8 mouse cellular contexts compared by ENCODE assay signal in genomic region chr11:75165441-75166192, GRCm38 (mm10). TPM values are rescaled to one million over a fixed set of nuclear protein-coding genes. Genes with fewer than 3 reads are reported as not detected.
A peak's percentile ranks its signal among the peaks of the same experiment; 100 is the strongest.
DNase-seq lines count a peak whose midpoint lies in the region; ATAC-seq and TF ChIP-seq lines count a peak whose summit lies in the region.

No protein-coding gene starts in this region.

- TF ChIP-seq CTCF in small intestine, adult 2 months (IDR thresholded peaks at IDR 0.05; ENCODE audit: extremely low read depth, insufficient read length, insufficient replicate concordance, low read depth, low read length) = peak; percentile 85

- H3K4me2 ChIP-seq in hindbrain, embryonic 16.5 days (ENCODE audit: low read length) = peak overlapping the region; percentile 52

- H3K27ac ChIP-seq in hindbrain, embryonic 16.5 days (ENCODE audit: low read depth, low read length) = no peak overlapping the region
- H3K27ac ChIP-seq in small intestine, adult 2 months (ENCODE audit: insufficient read depth, low read depth, low read length) = peak overlapping the region; percentile 76

- H3K9me3 ChIP-seq in hindbrain, embryonic 16.5 days (ENCODE audit: control insufficient read depth, low read length) = no peaks in the 10 kb centered on the region
- peaks cover 21% of the 10 kb centered on the region for H3K9me3 ChIP-seq in megakaryocyte, embryonic 14.5 days

- TF ChIP-seq POLR2A in small intestine, adult 2 months (IDR thresholded peaks at IDR 0.05; ENCODE audit: low read depth, low read length) = no peak

- H3K4me1 ChIP-seq in hindbrain, embryonic 16.5 days (ENCODE audit: control insufficient read depth, insufficient read depth, low read depth, low read length) = peaks cover 35% of the 10 kb centered on the region
- H3K4me1 ChIP-seq in megakaryocyte, embryonic 14.5 days = peaks cover 66% of the 10 kb centered on the region
- peaks cover 30% of the 10 kb centered on the region for H3K4me1 ChIP-seq in small intestine, adult 2 months (ENCODE audit: control insufficient read depth, insufficient read depth, insufficient read length, low read length)

- 5% methylated on average over 52 of the region's 54 CpGs for WGBS in hindbrain, embryonic 16.5 days
- 8% methylated on average over 54 of the region's 54 CpGs for WGBS in small intestine, adult 2 months

- H3K27me3 ChIP-seq in hindbrain, embryonic 16.5 days (replicated peaks; ENCODE audit: control insufficient read depth, insufficient read depth, low read length) = peaks cover 58% of the 10 kb centered on the region
- H3K27me3 ChIP-seq in megakaryocyte, embryonic 14.5 days (replicated peaks) = peaks cover 58% of the 10 kb centered on the region
- peaks cover 38% of the 10 kb centered on the region for H3K27me3 ChIP-seq in small intestine, adult 2 months (ENCODE audit: control insufficient read depth, insufficient read depth, low read length)

- intact Hi-C loops in left cerebral cortex, postnatal 14 days (cut with DNase I) = no loop called here

- DNase-seq in R1 (ENCODE audit: low read depth, low spot score) = peak; percentile 80
- DNase-seq in cerebellum, postnatal 25 days = peak; percentile 73 to 78
- peak; percentile 84 for DNase-seq in gastrocnemius, postnatal 10 days
- peak; percentile 67 to 81 for DNase-seq in left cerebral cortex, postnatal 14 days (ENCODE audit: low spot score in 2 of 2)

- peak overlapping the region; percentile 34 for H3K4me3 ChIP-seq in hindbrain, embryonic 16.5 days (ENCODE audit: low read length)
- H3K4me3 ChIP-seq in megakaryocyte, embryonic 14.5 days (replicated peaks) = peak overlapping the region; percentile 86
- peak overlapping the region; percentile 77 for H3K4me3 ChIP-seq in small intestine, adult 2 months (ENCODE audit: low read depth, low read length)

- peak overlapping the region; percentile 38 for H3K9ac ChIP-seq in hindbrain, embryonic 16.5 days (ENCODE audit: low read depth, low read length)

- no peak for ATAC-seq in hindbrain, embryonic 16.5 days
- no peak for ATAC-seq in activated CD4-positive, CD25-positive, alpha-beta regulatory T cell, adult 4 months

- peaks cover 6% of the 10 kb centered on the region for H3K36me3 ChIP-seq in hindbrain, embryonic 16.5 days (ENCODE audit: control insufficient read depth, insufficient read depth, low read length)
- peaks cover 40% of the 10 kb centered on the region for H3K36me3 ChIP-seq in megakaryocyte, embryonic 14.5 days (replicated peaks; ENCODE audit: low read length)
- H3K36me3 ChIP-seq in small intestine, adult 2 months (ENCODE audit: control insufficient read depth, insufficient read depth, low read length) = peaks cover 35% of the 10 kb centered on the region

RNA-seq across cellular contexts. Expression of gene Hic1, which starts 3.7 kb away (rescaled TPM):
- total RNA-seq in gastrocnemius, postnatal 10 days (2021) = 10 to 100 TPM; 21.1 to 27.1 TPM
- 1.9 and 2.2 TPM in 2 replicates for polyA plus RNA-seq in hindbrain, embryonic 16.5 days (2015; fragmentation: Nextera tagmentation; extraction: Ambion mirVana)
- 1 to 10 TPM; 5.0 to 5.2 TPM for total RNA-seq in left cerebral cortex, postnatal 14 days (2021)
- polyA plus RNA-seq in megakaryocyte, embryonic 14.5 days (2012; ENCODE audit: insufficient read depth, low replicate concordance) = 0.41 TPM in 1 of 2 replicates, not detected in the other
- 22.9 and 29.6 TPM in 2 replicates for polyA plus RNA-seq in small intestine, adult 2 months (2012; rRNA removed)
- polyA plus RNA-seq in activated CD4-positive, CD25-positive, alpha-beta regulatory T cell, adult 4 months (2017; shearing (Covaris generic)) = under 1 TPM in 1 of 2 experiments, not detected in 1; 0.38 TPM

RNA-seq across cellular contexts. Expression of gene Ovca2, which starts 13.0 kb away (rescaled TPM):
- 1 to 10 TPM; 4.7 to 5.1 TPM for total RNA-seq in gastrocnemius, postnatal 10 days (2021)
- polyA plus RNA-seq in hindbrain, embryonic 16.5 days (2015; fragmentation: Nextera tagmentation; extraction: Ambion mirVana) = 14.4 and 14.5 TPM in 2 replicates
- 10 to 100 TPM; 10.0 to 10.2 TPM for total RNA-seq in left cerebral cortex, postnatal 14 days (2021)
- polyA plus RNA-seq in megakaryocyte, embryonic 14.5 days (2012; ENCODE audit: insufficient read depth, low replicate concordance) = 1.1 and 4.0 TPM in 2 replicates
- 12.8 and 14.2 TPM in 2 replicates for polyA plus RNA-seq in small intestine, adult 2 months (2012; rRNA removed)
- polyA plus RNA-seq in activated CD4-positive, CD25-positive, alpha-beta regulatory T cell, adult 4 months (2017; shearing (Covaris generic)) = 10 to 100 TPM; 28.4 to 32.8 TPM

RNA-seq across cellular contexts. Expression of gene Dph1, which starts 25.4 kb away (rescaled TPM):
- total RNA-seq in gastrocnemius, postnatal 10 days (2021) = 1 to 10 TPM; 8.3 to 8.4 TPM
- 15.4 and 15.7 TPM in 2 replicates for polyA plus RNA-seq in hindbrain, embryonic 16.5 days (2015; fragmentation: Nextera tagmentation; extraction: Ambion mirVana)
- total RNA-seq in left cerebral cortex, postnatal 14 days (2021) = 10 to 100 TPM; 22.0 to 23.7 TPM
- polyA plus RNA-seq in megakaryocyte, embryonic 14.5 days (2012; ENCODE audit: insufficient read depth, low replicate concordance) = 19.5 and 24.9 TPM in 2 replicates
- polyA plus RNA-seq in small intestine, adult 2 months (2012; rRNA removed) = 9.9 and 13.7 TPM in 2 replicates
- 1 to 10 TPM; 8.3 to 9.6 TPM for polyA plus RNA-seq in activated CD4-positive, CD25-positive, alpha-beta regulatory T cell, adult 4 months (2017; shearing (Covaris generic))

RNA-seq across cellular contexts. Expression of gene Rtn4rl1, which starts 28.0 kb away (rescaled TPM):
- total RNA-seq in gastrocnemius, postnatal 10 days (2021) = 1 to 10 TPM; 3.2 to 3.8 TPM
- 10.6 and 10.7 TPM in 2 replicates for polyA plus RNA-seq in hindbrain, embryonic 16.5 days (2015; fragmentation: Nextera tagmentation; extraction: Ambion mirVana)
- 10 to 100 TPM; 59.5 to 65.9 TPM for total RNA-seq in left cerebral cortex, postnatal 14 days (2021)
- polyA plus RNA-seq in megakaryocyte, embryonic 14.5 days (2012; ENCODE audit: insufficient read depth, low replicate concordance) = 0.29 TPM in 1 of 2 replicates, not detected in the other
- 8.6 and 11.8 TPM in 2 replicates for polyA plus RNA-seq in small intestine, adult 2 months (2012; rRNA removed)
- 1 to 10 TPM; 1.6 to 1.8 TPM for polyA plus RNA-seq in activated CD4-positive, CD25-positive, alpha-beta regulatory T cell, adult 4 months (2017; shearing (Covaris generic))

Comparison
In these comparisons a context has a peak if more than half of its experiments do, and no peak if none do; other contexts are left out.
1. H3K4me3 ChIP-seq: peak in every context shown above with its lines; median percentile 86 in megakaryocyte, embryonic 14.5 days; 77 in small intestine, adult 2 months; 34 in hindbrain, embryonic 16.5 days.